Mouse (Mus musculus) testis, postnatal 10 days (tissue): ENCODE results near the gene Akp3.

Experiments used
- DNase-seq: peaks from one replicate; pipeline ENCODE4 v3.0.0; 2021; ENCODE audit warnings: low spot score

The Akp3 gene

GRCm38 (mm10) chr1:87154501-87155120, 29.8 kb downstream of the Akp3 start:
- no peak for DNase-seq

DNA sequence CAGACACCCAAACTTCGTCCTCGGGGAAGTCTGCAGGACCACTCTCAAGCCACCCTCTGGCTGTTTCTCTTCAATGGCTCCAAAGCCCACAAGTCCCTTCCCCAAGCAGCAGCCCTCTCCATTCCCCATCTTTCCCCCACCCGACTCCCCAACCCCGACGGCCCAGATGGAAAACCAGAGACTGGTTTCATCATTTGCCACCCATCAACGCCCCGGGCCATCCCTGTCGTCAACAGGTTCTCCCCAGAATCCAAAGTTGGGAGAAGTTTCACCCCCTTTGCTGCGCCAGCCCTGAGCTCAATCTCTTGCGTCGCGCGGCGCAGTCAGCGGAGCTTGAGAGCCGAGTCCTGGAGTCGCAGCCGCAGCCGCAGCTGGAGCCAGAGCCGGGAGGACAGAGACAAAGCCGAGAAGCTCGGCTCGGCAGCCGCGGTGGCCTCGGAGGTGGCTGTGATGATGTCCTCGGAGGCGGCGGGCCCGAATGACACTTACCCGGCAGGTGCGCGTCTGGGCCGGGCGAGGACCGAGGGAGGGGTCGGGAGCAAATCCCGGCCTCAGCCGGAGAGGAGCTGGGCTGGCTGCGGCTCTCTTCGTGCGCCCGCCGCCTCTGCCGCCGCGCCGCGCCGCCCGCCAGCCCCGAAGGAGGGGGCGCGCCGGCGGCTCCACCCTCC, 30.9 kb downstream of the Akp3 start:
- no peak for DNase-seq

- no peak for DNase-seq
Measured at GRCm38 (mm10) chr1:87156199-87156587, 31.4 kb downstream of the Akp3 start, which contains the start of gene Ecel1. Gene Ecel1 (minus strand): TSS chr1:87156521.

- no peak for DNase-seq
Measured at GRCm38 (mm10) chr1:87159396-87159795, 34.6 kb downstream of the Akp3 start.

DNA sequence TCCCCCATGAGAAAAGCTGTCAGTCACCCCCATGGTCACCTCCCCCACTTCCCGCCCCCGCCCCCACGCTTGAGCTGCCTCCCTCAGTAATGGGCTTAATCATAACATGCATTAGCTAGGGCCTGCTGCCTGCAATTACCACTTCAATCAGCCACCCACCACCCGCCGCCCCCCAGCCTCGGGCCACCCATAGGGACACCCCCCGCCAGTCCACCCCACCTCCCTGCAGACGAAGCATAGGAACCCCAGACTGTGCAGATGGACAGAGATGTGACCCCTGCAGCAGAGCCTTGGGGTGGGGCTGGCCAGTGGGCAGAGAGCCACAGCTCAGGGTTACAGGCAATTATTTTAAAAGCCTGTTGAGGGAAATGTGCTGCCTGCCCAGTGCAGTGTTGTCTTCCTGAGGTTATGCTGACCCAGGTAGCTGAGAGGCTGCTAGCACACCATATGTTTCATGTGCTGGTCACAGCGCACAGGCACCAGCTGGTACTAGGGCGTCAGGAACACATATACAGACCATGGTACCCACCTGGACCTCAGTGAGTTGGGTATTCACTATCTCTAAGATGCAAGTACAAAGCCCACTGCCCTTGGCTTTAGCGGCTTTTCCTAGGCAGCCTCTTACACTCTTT, 39.5 kb downstream of the Akp3 start:
- DNase-seq = no peak

- DNase-seq = no peak
Measured at GRCm38 (mm10) chr1:87164796-87165184, 40.0 kb downstream of the Akp3 start.

DNA sequence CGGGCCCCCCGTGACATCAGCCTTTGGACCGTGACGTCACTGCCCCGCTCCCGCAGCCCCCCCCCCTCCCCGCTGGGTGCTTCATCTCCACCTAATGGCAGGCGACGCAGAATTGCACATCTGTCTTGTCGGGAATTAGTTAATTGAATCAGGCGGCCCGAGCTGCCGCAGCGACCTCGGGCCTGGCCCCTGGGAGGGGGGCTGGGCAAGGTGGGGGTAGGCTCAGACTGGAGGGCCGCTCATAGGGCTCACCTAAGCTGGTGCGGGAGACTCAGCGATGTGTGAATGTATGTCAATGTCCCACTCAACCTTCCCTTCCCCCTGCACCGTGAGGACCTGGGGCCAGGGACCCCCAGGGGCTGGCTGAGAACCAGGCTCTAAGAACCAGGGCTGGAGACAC, 45.7 kb downstream of the Akp3 start:
- DNase-seq = no peak

DNA sequence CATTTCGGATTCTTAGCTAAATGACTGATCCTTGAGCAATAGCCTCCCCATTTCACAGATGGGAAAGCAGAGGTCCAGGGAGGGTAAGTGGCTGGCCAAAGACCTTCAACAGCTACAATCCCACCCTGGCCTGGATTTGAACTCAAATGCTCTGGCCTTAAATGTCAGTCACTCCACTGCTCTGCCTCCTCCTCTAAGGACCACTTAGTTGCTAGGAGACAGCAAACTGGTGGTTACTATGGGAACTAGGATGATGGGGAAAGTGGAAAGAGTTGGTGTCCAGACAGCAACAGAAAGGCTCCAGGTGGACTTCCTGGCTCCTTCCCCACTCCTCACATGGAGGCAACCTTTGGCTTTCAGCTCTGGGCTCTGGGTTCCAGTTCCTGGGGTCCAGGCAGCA, 46.5 kb downstream of the Akp3 start:
- DNase-seq = no peak

DNA sequence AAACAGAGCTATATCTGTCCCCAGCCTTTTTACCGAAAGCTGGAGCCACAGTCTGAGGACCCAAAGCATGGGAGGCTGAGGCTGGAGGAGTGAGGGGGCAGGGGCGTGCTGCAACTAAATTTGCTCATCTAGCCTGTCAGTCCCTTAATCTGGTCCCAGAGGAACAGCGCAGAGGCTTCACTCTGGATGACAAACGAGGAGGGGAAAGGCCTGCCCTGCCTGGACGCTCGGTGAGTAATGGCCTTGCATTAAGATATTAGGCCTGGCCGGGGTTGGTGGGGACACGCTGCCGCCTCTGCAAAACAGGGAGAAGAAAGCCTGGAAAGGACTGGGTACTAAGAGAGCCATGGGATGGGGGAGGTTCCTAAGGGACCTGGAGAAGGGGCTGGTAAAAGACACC, 47.5 kb downstream of the Akp3 start:
- DNase-seq = no peak

DNA sequence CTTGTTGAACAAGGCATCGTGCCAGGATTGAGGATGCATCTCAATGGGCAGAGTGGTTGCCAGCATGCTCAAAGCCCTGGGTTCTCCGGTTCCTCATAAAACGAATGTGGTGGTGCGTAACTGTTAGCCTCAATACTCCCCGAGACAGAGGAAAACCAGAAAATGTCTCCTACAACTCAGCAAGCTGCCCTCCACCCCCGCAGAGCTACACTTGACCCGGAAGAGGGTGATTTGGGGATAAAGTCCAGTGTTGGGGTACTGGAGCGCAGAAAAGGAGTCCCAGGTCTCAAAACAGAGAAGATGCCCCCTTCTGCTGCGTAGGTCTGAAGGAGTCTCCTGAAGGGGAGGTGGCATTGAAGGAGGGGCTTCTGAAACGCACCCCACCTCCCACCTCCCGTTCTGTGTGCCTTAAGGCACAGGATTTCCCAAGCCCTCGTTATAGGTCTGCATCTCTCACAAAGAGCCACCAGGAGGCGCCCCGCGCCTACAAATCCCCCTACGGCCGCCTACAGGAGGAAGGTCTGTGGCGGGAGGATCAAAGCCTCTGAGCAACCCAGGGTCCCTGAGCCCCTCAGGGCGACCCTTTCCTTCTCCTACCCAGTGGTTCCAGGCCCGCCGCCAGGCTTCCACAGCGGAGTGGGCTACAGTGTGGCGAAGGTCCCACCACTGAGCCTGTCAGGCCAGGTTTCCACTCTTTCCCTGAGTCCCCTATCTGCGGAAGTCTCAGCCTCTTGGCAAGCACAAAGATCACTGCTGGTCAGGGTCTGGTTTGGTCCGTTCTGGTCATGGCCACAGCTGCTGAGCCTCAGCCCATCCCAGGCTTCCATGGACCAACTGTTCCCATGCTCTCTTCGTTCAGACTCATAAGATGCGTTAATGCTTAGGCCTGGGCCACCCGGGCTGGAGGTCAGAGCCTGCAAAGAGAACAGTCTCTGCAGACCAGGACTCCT, 49.5 kb downstream of the Akp3 start:
- peak; percentile 81 for DNase-seq

GRCm38 (mm10) chr1:87175852-87176292, 51.1 kb downstream of the Akp3 start:
- peak; percentile 68 for DNase-seq
